Mouse (Mus musculus): ENCODE data around the gene Tmem245.

Tmem245 gene

GRCm38 (mm10) chr4:56946641-56947640 is at the start of gene Tmem245:
Gene Tmem245 (minus strand): TSS chr4:56947437.
- DNase-seq (ENCODE audit: low spot score in 2 of 2): peak; percentile 95 to 96

GRCm38 (mm10) chr4:56993331-56993730 is 46.1 kb upstream of the Tmem245 start:
- no peak for DNase-seq (ENCODE audit: low spot score in 2 of 2)

- no peak for DNase-seq (ENCODE audit: low spot score in 2 of 2)
Observed at GRCm38 (mm10) chr4:56991951-56992350, 44.7 kb upstream of the Tmem245 start.

- peak; percentile 76 to 81 for DNase-seq (ENCODE audit: low spot score in 2 of 2)
Observed at GRCm38 (mm10) chr4:56990215-56990584, 43.0 kb upstream of the Tmem245 start, which contains the start of gene Frrs1l. Gene Frrs1l (minus strand): TSS chr4:56990391.

- DNase-seq (ENCODE audit: low spot score in 2 of 2): peak; percentile 50 to 75
Observed at GRCm38 (mm10) chr4:56989431-56990214, 42.4 kb upstream of the Tmem245 start.

GRCm38 (mm10) chr4:56965586-56966179 is 18.4 kb upstream of the Tmem245 start:
- peak; percentile 62 to 66 for DNase-seq (ENCODE audit: low spot score in 2 of 2)

GRCm38 (mm10) chr4:56963687-56964086 is 16.4 kb upstream of the Tmem245 start:
- DNase-seq (ENCODE audit: low spot score in 2 of 2): no peak

- DNase-seq (ENCODE audit: low spot score in 2 of 2): no peak
Observed at GRCm38 (mm10) chr4:56961320-56961925, 14.2 kb upstream of the Tmem245 start.

GRCm38 (mm10) chr4:56957518-56957917 is 10.3 kb upstream of the Tmem245 start:
- no peak for DNase-seq (ENCODE audit: low spot score in 2 of 2)

GRCm38 (mm10) chr4:56953235-56953634 is 6.0 kb upstream of the Tmem245 start:
- DNase-seq (ENCODE audit: low spot score in 2 of 2): no peak

GRCm38 (mm10) chr4:56951701-56952100 is 4.5 kb upstream of the Tmem245 start:
- DNase-seq (ENCODE audit: low spot score in 2 of 2): no peak

GRCm38 (mm10) chr4:56949494-56949893 is 2.3 kb upstream of the Tmem245 start:
- DNase-seq (ENCODE audit: low spot score in 2 of 2): no peak

GRCm38 (mm10) chr4:56946180-56946579 is 1.1 kb downstream of the Tmem245 start:
- DNase-seq (ENCODE audit: low spot score in 2 of 2): no peak

GRCm38 (mm10) chr4:56944286-56944685 is 3.0 kb downstream of the Tmem245 start:
- no peak for DNase-seq (ENCODE audit: low spot score in 2 of 2)

- DNase-seq (ENCODE audit: low spot score in 2 of 2): no peak
Observed at GRCm38 (mm10) chr4:56943258-56943657, 4.0 kb downstream of the Tmem245 start.

- DNase-seq (ENCODE audit: low spot score in 2 of 2): no peak
Observed at GRCm38 (mm10) chr4:56942567-56942966, 4.7 kb downstream of the Tmem245 start.

- DNase-seq (ENCODE audit: low spot score in 2 of 2): no peak
Observed at GRCm38 (mm10) chr4:56941481-56941880, 5.8 kb downstream of the Tmem245 start.

- DNase-seq (ENCODE audit: low spot score in 2 of 2): no peak
Observed at GRCm38 (mm10) chr4:56937136-56937535, 10.1 kb downstream of the Tmem245 start.

GRCm38 (mm10) chr4:56935327-56935726 is 11.9 kb downstream of the Tmem245 start:
- no peak for DNase-seq (ENCODE audit: low spot score in 2 of 2)

GRCm38 (mm10) chr4:56933154-56933553 is 14.1 kb downstream of the Tmem245 start:
- no peak for DNase-seq (ENCODE audit: low spot score in 2 of 2)

- DNase-seq (ENCODE audit: low spot score in 2 of 2): no peak
Observed at GRCm38 (mm10) chr4:56932096-56932495, 15.1 kb downstream of the Tmem245 start.

- no peak for DNase-seq (ENCODE audit: low spot score in 2 of 2)
Observed at GRCm38 (mm10) chr4:56930312-56930711, 16.9 kb downstream of the Tmem245 start.
